Mouse (Mus musculus): ENCODE measurements around the gene Clmp. TPM values are rescaled to one million over a fixed set of nuclear protein-coding genes. Genes with fewer than 3 reads are reported as not detected.
"Not testable (repeated sequence)": the region's sequence is repeated elsewhere in the genome, so short reads cannot be mapped to it uniquely, and the experiment has no call there.

The Clmp gene
- polyA plus RNA-seq, 1 experiment from 2014 or later: 65.3 TPM

GRCm38 (mm10) chr9:40800675-40801612 is 115.2 kb downstream of the Clmp start, which contains the start of gene Hspa8:
Gene Hspa8, plus strand, starts transcription at chr9:40800984.
- Histone ChIP-seq H3K4me3 (peak within 1 kb of the TSS; percentile 98), H3K36me3 (peaks cover 25% of the 10 kb centered on the region), H3K27me3 (replicated peaks) (no peaks in the 10 kb centered on the region), H3K9ac (peak within 1 kb of the TSS; percentile 99), H3K4me2 (replicated peaks) (peak within 1 kb of the TSS; percentile 67), H3K4me1 (peaks cover 28% of the 10 kb centered on the region), H3K9me3 (no peaks in the 10 kb centered on the region), H3K27ac (peak within 1 kb of the TSS; percentile 94)
- peak; percentile 97 for ATAC-seq (ENCODE audit: low FRiP score, low read depth)
- under 1% methylated on average over 82 of the region's 83 CpGs for WGBS

DNA sequence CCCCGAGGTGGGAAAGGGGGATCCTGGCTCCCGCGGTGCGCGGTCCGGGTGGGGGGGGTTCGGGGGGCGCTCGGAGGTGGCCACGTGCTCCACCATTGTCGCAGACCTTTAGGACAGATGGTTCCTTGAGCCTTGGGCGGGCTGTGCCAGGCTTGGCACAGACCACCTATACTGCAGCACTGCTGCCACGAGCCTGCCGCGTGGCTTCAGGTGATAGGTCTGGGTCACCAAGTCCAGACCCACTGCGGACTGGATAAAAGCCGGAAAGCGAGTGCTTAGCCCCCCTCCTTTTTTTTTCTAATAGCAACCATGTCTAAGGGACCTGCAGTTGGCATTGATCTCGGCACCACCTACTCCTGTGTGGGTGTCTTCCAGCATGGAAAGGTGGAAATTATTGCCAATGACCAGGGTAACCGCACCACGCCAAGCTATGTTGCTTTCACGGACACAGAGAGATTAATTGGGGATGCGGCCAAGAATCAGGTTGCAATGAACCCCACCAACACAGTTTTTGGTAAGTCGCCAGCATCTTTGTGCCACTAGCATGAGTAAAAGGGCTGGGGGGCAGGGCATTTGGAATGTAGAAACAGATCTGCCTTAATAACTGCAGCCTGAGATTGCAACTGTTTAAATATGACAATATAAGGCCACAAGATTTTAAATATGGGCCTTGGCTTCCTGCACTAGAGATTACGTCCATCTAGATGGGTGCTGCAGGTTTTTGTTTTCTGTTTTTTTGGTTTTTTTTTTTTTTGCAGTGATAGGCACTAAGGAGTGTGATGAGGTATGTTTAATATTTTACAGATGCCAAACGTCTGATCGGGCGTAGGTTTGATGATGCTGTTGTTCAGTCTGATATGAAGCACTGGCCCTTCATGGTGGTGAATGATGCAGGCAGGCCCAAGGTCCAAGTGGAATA is 116.1 kb downstream of the Clmp start:
- H3K9ac ChIP-seq: peak overlapping the region; percentile 99
- H3K27me3 ChIP-seq (replicated peaks); H3K9me3 ChIP-seq: not testable (repeated sequence)
- ATAC-seq (ENCODE audit: low FRiP score, low read depth): peak; percentile 23
- WGBS: under 1% methylated on average over 28 of the region's 28 CpGs
- H3K4me2 ChIP-seq (replicated peaks): peak overlapping the region; percentile 63
- peaks cover 31% of the 10 kb centered on the region for H3K36me3 ChIP-seq
- H3K4me3 ChIP-seq: peak overlapping the region; percentile 98
- H3K27ac ChIP-seq: peak overlapping the region; percentile 91
- peaks cover 31% of the 10 kb centered on the region for H3K4me1 ChIP-seq

DNA sequence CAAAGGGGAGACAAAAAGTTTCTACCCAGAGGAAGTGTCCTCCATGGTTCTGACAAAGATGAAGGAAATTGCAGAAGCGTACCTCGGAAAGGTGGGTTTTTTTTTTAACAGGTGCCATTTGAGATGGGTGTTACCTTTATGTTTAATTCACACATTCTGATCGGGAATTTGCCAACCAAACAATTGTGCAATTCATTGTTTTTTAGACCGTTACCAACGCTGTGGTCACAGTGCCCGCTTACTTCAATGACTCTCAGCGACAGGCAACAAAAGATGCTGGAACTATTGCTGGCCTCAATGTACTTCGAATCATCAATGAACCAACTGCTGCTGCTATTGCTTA is 116.7 kb downstream of the Clmp start:
- WGBS: 6% methylated on average over 8 of the region's 8 CpGs
- Histone ChIP-seq H3K4me3 (peak overlapping the region; percentile 98), H3K36me3 (peaks cover 35% of the 10 kb centered on the region), H3K4me2 (replicated peaks) (peak overlapping the region; percentile 63), H3K4me1 (peaks cover 37% of the 10 kb centered on the region), H3K9ac (peak overlapping the region; percentile 99)
- not testable (repeated sequence) for H3K27ac ChIP-seq; H3K27me3 ChIP-seq (replicated peaks); ATAC-seq (ENCODE audit: low FRiP score, low read depth); H3K9me3 ChIP-seq

DNA sequence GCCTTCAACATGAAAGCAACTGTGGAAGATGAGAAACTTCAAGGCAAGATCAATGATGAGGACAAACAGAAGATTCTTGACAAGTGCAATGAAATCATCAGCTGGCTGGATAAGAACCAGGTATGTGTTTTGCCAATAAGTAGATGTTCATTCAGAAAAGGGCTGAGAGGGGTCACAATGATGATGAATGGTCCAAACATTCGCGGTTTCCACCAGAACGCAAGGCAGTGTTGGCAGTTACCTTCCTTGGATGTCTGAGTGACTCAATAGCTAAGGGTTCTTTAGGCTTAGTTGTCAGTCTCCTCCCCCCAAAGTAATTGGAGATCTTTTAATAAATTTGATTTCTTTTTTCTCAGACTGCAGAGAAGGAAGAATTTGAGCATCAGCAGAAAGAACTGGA is 118.8 kb downstream of the Clmp start:
- peak overlapping the region; percentile 47; the same call in 1 of the 2 replicates for H3K4me2 ChIP-seq (replicated peaks)
- not testable (repeated sequence) for H3K9me3 ChIP-seq; H3K4me3 ChIP-seq; H3K27ac ChIP-seq; ATAC-seq (ENCODE audit: low FRiP score, low read depth); H3K9ac ChIP-seq; H3K27me3 ChIP-seq (replicated peaks)
- peaks cover 35% of the 10 kb centered on the region for H3K36me3 ChIP-seq
- 67% methylated on average over 3 of the region's 3 CpGs for WGBS
- peaks cover 43% of the 10 kb centered on the region for H3K4me1 ChIP-seq

DNA sequence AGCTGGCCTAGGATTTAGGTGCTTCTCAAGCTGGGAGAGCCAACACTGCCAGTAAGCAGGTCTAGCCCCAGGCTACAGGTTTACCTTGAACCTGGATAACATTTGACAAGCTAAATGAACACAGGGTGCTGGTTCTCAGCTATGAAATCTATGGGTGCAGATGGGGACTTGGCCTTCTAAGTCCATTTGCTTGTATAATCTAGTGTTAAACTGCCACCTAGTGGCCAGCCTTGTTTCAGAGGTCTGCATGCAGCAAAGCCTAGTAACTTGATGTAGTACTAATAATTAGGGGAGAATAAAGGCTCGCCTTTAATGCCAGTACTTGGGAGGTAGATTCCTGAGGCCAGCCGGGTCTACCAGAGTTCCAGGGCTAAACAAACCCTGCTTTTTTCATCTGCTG is 119.5 kb downstream of the Clmp start:
- Histone ChIP-seq H3K27me3 (replicated peaks) (no peaks in the 10 kb centered on the region), H3K27ac (no peak overlapping the region), H3K4me1 (peaks cover 43% of the 10 kb centered on the region), H3K4me2 (replicated peaks) (0 out of 2 replicates have a peak overlapping the region, but pooled peaks have one; percentile 30), H3K9ac (no peak overlapping the region), H3K36me3 (peaks cover 35% of the 10 kb centered on the region), H3K4me3 (no peak overlapping the region), H3K9me3 (no peaks in the 10 kb centered on the region)
- no peak for ATAC-seq (ENCODE audit: low FRiP score, low read depth)
- 29% methylated on average over 2 of the region's 2 CpGs for WGBS

GRCm38 (mm10) chr9:40806440-40807288 is 120.9 kb downstream of the Clmp start:
- H3K4me2 ChIP-seq (replicated peaks): no peak overlapping the region
- peaks cover 43% of the 10 kb centered on the region for H3K4me1 ChIP-seq
- H3K9me3 ChIP-seq: no peaks in the 10 kb centered on the region
- WGBS: 30% methylated on average over 5 of the region's 5 CpGs
- H3K9ac ChIP-seq: no peak overlapping the region
- H3K36me3 ChIP-seq: peaks cover 38% of the 10 kb centered on the region
- ATAC-seq (ENCODE audit: low FRiP score, low read depth): no peak
- no peak overlapping the region for H3K4me3 ChIP-seq
- H3K27ac ChIP-seq: no peak overlapping the region
- no peaks in the 10 kb centered on the region for H3K27me3 ChIP-seq (replicated peaks)

GRCm38 (mm10) chr9:40807289-40807920 is 121.6 kb downstream of the Clmp start:
- Histone ChIP-seq H3K27me3 (replicated peaks) (no peaks in the 10 kb centered on the region), H3K4me1 (peaks cover 43% of the 10 kb centered on the region), H3K4me2 (replicated peaks) (no peak overlapping the region), H3K9ac (no peak overlapping the region), H3K27ac (no peak overlapping the region), H3K36me3 (peaks cover 38% of the 10 kb centered on the region), H3K4me3 (no peak overlapping the region), H3K9me3 (no peaks in the 10 kb centered on the region)
- ATAC-seq (ENCODE audit: low FRiP score, low read depth): no peak
- WGBS: 32% methylated on average over 11 of the region's 11 CpGs

DNA sequence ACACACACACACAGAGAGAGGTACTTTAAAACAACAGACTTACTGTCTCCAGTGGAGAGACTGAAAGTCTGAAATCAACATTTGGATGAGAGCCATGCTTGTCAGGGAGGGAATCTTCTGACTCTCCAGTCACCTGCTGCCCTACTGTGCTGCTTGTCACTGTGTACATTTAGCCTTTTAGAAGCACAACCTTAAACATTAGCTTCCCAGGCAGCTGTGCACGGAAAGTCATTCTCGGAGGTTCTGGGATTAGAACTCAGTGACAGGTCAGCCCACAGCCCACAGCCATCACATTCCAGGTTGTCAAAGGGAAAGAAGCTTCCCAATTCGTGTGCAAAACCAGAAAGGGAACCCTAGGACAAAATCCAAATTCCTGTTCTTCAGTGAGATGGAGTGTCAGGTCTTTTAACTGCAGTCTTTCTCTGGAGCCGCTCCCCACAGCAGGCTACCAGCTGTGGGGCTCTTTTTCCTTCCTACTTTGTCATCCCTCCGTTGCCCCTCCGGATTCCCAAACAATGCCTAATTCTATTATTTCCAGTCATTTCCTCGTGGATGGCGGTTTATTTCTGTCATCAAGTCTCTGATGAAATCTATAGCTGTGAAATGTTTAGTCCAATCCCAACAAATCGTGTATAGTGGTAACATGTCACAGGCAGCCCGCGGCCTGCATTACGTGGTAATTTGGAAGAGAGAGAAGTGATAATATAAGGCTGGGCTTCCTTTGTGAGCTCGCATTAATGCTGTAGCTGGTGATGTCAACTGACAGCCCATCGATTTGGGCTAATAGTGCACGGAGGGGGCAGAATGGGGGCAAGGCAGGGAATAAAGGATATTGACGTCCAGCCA is 122.5 kb downstream of the Clmp start:
- H3K9ac ChIP-seq: no peak overlapping the region
- peaks cover 40% of the 10 kb centered on the region for H3K4me1 ChIP-seq
- H3K36me3 ChIP-seq: peaks cover 41% of the 10 kb centered on the region
- H3K27ac ChIP-seq: no peak overlapping the region; the same call in 1 of the 2 replicates
- 13% methylated on average over 16 of the region's 16 CpGs for WGBS
- no peaks in the 10 kb centered on the region for H3K27me3 ChIP-seq (replicated peaks)
- H3K9me3 ChIP-seq: no peaks in the 10 kb centered on the region
- no peak overlapping the region for H3K4me3 ChIP-seq
- peak; percentile 38; the same call in 1 of the 2 replicates for ATAC-seq (ENCODE audit: low FRiP score, low read depth)
- peak overlapping the region; percentile 3; the same call in 1 of the 2 replicates for H3K4me2 ChIP-seq (replicated peaks)

- Histone ChIP-seq H3K4me3 (no peak overlapping the region), H3K27ac (no peak overlapping the region), H3K36me3 (peaks cover 35% of the 10 kb centered on the region), H3K4me1 (peaks cover 34% of the 10 kb centered on the region), H3K4me2 (replicated peaks) (no peak overlapping the region), H3K9me3 (no peaks in the 10 kb centered on the region), H3K9ac (no peak overlapping the region), H3K27me3 (replicated peaks) (no peaks in the 10 kb centered on the region)
- 35% methylated on average over 8 of the region's 8 CpGs for WGBS
- ATAC-seq (ENCODE audit: low FRiP score, low read depth): 0 out of 2 replicates have a peak, but pooled peaks have one; percentile 28
These were observed 123.1 kb downstream of the Clmp start for GRCm38 (mm10) chr9:40808907-40809280.

- WGBS: 59% methylated on average over 2 of the region's 2 CpGs
- Histone ChIP-seq H3K27ac (no peak overlapping the region), H3K36me3 (peaks cover 10% of the 10 kb centered on the region), H3K4me2 (replicated peaks) (no peak overlapping the region), H3K4me1 (peaks cover 16% of the 10 kb centered on the region; the same call in 1 of the 2 replicates), H3K4me3 (no peak overlapping the region), H3K9ac (no peak overlapping the region), H3K9me3 (no peaks in the 10 kb centered on the region), H3K27me3 (replicated peaks) (no peaks in the 10 kb centered on the region)
- ATAC-seq (ENCODE audit: low FRiP score, low read depth): no peak
These were observed 126.1 kb downstream of the Clmp start for GRCm38 (mm10) chr9:40811860-40812259.

Data from neural tube, embryonic 12.5 days (tissue).